Mouse (Mus musculus) erythroid progenitor cell, adult 5-6 weeks (primary cell): ENCODE measurements around the gene Gm2035. TPM values are rescaled to one million over a fixed set of nuclear protein-coding genes. Genes with fewer than 3 reads are reported as not detected.
"Not testable (repeated sequence)": the region's sequence is repeated elsewhere in the genome, so short reads cannot be mapped to it uniquely, and the experiment has no call there.

ENCODE experiments used
- ATAC-seq: replicated peaks from 2 replicates; pipeline ENCODE4 v1.8.0; 2016; ENCODE audit warnings: moderate number of reproducible peaks, mild to moderate bottlenecking, moderate TSS enrichment, inconsistent platforms; ENCODE audit not compliant: poor library complexity, low FRiP score, severe bottlenecking
- total RNA-seq, 2 experiments: library from RNA; stranded (forward) in 1 of 2; stranded (reverse) in 1 of 2; fragments of 150-400 nt in 1 of 2; fragments of 186-747, 209-891 nt in 1 of 2; gene quantifications; 2 replicates each; pipeline versions ENCODE4 v1.2.3 to v1.2.4; 2015 to 2017; ENCODE audit warnings: low replicate concordance in 2 of 2

Gm2035 gene
- total RNA-seq (2015; ENCODE audit: low replicate concordance), result not detected in 2 replicates
- not detected in 2 replicates for total RNA-seq (2017; ENCODE audit: low replicate concordance)

DNA sequence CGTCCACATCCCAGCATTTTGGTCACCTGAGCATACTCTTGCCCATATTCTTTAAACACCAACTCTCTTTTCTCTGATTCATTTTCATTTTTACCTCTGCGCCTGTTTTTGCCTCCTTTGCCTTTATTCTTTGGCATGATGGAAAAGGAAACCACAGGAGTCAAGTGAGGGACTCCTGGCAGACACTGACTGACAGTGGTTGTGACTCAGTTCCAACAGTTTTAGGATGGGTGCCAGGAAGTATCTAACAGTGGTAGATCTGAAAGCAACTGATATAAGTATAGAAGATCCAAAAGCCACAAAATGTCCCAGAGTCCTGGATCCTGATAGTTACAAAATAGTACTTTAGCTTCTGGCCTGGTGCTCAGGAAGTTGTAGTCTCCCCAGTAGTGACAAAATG, at the start of gene Gm2035:
TSS of gene Gm2035 (minus strand) at position 137 of the 400 bp plus-strand sequence.
- ATAC-seq, result not testable (repeated sequence)

DNA sequence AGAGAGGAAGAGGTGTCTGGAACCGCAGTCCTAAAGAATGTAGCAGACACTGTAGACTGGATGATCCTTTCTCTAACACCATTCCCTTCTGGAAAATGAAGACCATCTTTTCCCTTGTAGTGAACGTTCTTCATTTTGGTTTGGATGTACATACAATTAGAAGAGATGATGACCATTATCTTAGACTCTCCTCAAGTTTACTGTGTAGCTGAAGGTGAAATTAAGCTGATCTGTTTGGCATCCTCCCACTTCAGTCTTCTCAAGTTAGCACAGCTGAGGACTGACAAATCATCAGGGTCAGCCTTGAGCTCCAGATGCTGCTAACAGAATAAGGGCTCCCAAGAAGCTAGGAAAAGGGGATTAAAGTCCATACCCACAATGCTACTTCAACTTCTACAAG, 34.1 kb upstream of the Gm2035 start, which contains the start of gene Gm2042:
TSS of gene Gm2042 (plus strand) at position 301 of the 400 bp plus-strand sequence.
- not testable (repeated sequence) for ATAC-seq

GRCm38 (mm10) chr12:87895070-87895469, 24.6 kb downstream of the Gm2035 start, which contains the start of gene Gm2022:
Gene Gm2022, plus strand, starts transcription at chr12:87895370.
- not testable (repeated sequence) for ATAC-seq

DNA sequence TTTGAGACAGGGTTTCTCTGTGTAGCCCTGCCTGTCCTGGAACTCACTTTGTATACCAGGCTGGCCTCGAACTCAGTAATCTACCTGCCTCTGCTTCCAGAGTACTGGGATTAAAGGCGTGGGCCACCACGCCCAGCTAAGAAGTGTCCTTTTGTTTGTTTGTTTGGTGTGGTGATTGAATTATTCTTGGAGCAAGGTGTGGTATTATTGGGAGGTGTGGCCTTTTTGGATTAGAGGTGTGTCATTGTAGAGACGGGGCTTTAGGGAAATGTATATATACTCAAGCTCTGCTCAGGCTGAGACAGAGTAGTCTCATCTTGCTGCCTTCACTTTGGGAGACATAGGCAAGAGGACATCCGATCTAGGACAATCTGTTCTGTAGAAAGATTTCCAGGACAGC, 45.9 kb downstream of the Gm2035 start, which contains the start of gene Gm2016:
TSS of gene Gm2016 (plus strand) at position 301 of the 400 bp plus-strand sequence.
- not testable (repeated sequence) for ATAC-seq

Other genes with a start within 250 kb of the Gm2035 start
- not detected in 2 replicates for gene Gm21319, start 144.1 kb downstream of the Gm2035 start, total RNA-seq (2015; ENCODE audit: low replicate concordance)
- gene Gm21319, start 144.1 kb downstream of the Gm2035 start, total RNA-seq (2017; ENCODE audit: low replicate concordance), result not detected in 2 replicates
- not detected in 2 replicates for gene Gm21936, start 124.3 kb downstream of the Gm2035 start, total RNA-seq (2015; ENCODE audit: low replicate concordance)
- not detected in 2 replicates for gene Gm21936, start 124.3 kb downstream of the Gm2035 start, total RNA-seq (2017; ENCODE audit: low replicate concordance)
- gene BB287469, start 103.3 kb downstream of the Gm2035 start, total RNA-seq (2015; ENCODE audit: low replicate concordance), result not detected in 2 replicates
- gene BB287469, start 103.3 kb downstream of the Gm2035 start, total RNA-seq (2017; ENCODE audit: low replicate concordance), result not detected in 2 replicates
- not detected in 2 replicates for gene Gm2001, start 77.5 kb downstream of the Gm2035 start, total RNA-seq (2015; ENCODE audit: low replicate concordance)
- gene Gm2001, start 77.5 kb downstream of the Gm2035 start, total RNA-seq (2017; ENCODE audit: low replicate concordance), result not detected in 2 replicates
- not detected in 2 replicates for gene Gm2016, start 45.8 kb downstream of the Gm2035 start, total RNA-seq (2015; ENCODE audit: low replicate concordance)
- gene Gm2016, start 45.8 kb downstream of the Gm2035 start, total RNA-seq (2017; ENCODE audit: low replicate concordance), result not detected in 2 replicates
- not detected in 2 replicates for gene Gm2022, start 24.5 kb downstream of the Gm2035 start, total RNA-seq (2015; ENCODE audit: low replicate concordance)
- gene Gm2022, start 24.5 kb downstream of the Gm2035 start, total RNA-seq (2017; ENCODE audit: low replicate concordance), result not detected in 2 replicates
- not detected in 2 replicates for gene Gm2042, start 34.2 kb upstream of the Gm2035 start, total RNA-seq (2015; ENCODE audit: low replicate concordance)
- not detected in 2 replicates for gene Gm2042, start 34.2 kb upstream of the Gm2035 start, total RNA-seq (2017; ENCODE audit: low replicate concordance)
- not detected in 2 replicates for gene Gm2075, start 92.0 kb upstream of the Gm2035 start, total RNA-seq (2015; ENCODE audit: low replicate concordance)
- gene Gm2075, start 92.0 kb upstream of the Gm2035 start, total RNA-seq (2017; ENCODE audit: low replicate concordance), result not detected in 2 replicates
- gene Gm6803, start 98.9 kb upstream of the Gm2035 start, total RNA-seq (2015; ENCODE audit: low replicate concordance), result not detected in 2 replicates
- 6.2 TPM in 1 of 2 replicates, not detected in the other for gene Gm6803, start 98.9 kb upstream of the Gm2035 start, total RNA-seq (2017; ENCODE audit: low replicate concordance)
- not detected in 2 replicates for gene Gm2056, start 107.1 kb upstream of the Gm2035 start, total RNA-seq (2015; ENCODE audit: low replicate concordance)
- not detected in 2 replicates for gene Gm2056, start 107.1 kb upstream of the Gm2035 start, total RNA-seq (2017; ENCODE audit: low replicate concordance)
- not detected in 2 replicates for gene Gm16368, start 163.8 kb upstream of the Gm2035 start, total RNA-seq (2015; ENCODE audit: low replicate concordance)
- gene Gm16368, start 163.8 kb upstream of the Gm2035 start, total RNA-seq (2017; ENCODE audit: low replicate concordance), result not detected in 2 replicates